Mouse (Mus musculus): ENCODE results near the gene Mfap1b.
"Not testable (repeated sequence)": the region's sequence is repeated elsewhere in the genome, so short reads cannot be mapped to it uniquely, and the experiment has no call there.

Gene Mfap1b

DNA sequence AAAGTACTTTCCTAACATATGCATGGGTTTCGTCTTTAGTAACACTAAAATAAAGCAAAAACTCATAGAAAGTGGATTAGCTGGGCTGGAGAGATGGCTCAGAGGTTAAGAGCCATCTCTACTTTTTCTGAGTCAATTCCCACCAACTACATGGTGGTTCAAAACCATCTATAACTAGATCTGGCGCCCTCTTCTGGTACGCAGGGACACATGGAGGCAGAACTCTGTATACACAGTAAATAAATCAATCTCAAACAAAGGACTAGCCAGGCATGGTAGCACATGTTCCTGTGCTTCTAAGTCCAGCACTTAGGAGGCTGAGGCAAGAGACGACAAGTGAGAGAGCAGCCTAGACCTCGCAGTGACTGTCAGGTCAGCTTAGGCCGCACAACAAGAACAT, 4.9 kb downstream of the Mfap1b start:
- DNase-seq = not testable (repeated sequence)

DNA sequence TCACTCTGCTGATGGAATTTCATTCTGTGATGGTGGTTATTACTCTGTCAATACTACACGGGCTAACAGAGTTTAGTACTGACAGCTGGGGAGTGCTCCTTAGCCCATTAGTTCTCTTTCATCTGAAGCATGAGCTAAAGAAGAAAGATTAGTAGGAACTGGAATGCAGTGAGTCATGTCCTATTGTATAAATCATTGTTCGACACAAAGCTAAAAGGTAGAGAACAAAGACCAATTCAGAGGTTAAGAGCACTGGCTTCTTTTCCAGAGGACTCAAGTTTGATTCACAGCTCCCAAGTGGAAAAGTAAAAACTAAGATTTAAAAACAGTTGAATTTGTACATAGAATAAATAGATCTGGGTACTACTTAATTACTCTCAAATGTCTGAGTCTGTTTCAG, 13.8 kb downstream of the Mfap1b start:
- no peak for DNase-seq

- peak; percentile 91 to 92 for DNase-seq
These were observed 16.9 kb downstream of the Mfap1b start, which contains the start of gene Serinc4 for GRCm38 (mm10) chr2:121456692-121457642. Gene Serinc4, minus strand, starts transcription at chr2:121456781.

GRCm38 (mm10) chr2:121455534-121455933, 18.3 kb downstream of the Mfap1b start:
- no peak for DNase-seq

GRCm38 (mm10) chr2:121453917-121454316, 19.9 kb downstream of the Mfap1b start:
- no peak for DNase-seq

DNA sequence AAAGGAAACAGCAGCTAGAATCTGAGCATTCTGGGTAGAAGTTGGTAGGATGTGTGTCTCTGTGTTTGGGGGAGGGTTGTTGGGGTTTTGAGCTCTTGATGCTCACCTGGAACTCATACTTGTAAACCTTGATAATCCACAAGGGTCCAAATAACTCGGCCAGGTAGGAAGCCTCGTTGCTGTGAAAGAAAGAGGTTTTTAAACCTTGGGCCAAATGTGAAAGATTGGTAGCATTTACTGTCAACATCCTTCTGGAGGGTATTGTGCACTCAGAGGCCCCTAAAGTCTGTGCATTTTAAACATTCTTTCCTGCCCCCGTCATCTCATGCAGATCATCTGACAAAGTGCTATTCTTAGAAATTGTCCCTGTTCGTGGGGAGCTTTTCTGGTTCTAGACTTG, 20.9 kb downstream of the Mfap1b start, which contains the start of gene Hypk:
Hypk (plus strand) TSS at position 301 of the 400 bp plus-strand sequence.
- DNase-seq = no peak

DNA sequence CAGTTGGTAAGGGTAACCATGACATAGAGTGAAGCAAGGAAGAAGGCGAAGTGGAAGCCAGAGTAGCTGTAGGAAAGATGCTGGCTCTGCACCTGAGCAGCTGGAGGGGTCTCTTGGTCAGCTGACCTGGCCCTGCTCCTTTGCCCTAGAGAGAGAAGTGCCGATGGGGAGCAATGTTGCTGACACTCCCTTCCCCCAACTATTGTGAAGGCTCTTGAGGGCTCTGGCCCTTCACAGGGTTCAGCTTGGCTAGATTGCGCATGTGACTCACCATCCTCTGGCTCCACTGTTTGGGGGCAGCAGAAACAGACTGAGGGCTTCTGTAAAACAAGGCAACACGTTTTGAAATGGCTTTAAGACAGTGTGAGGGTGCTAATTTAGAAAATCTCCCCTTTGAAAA, 21.5 kb downstream of the Mfap1b start:
- no peak for DNase-seq

GRCm38 (mm10) chr2:121450093-121450492, 23.8 kb downstream of the Mfap1b start:
- peak in 1 of 2 experiments; percentile 24 for DNase-seq

GRCm38 (mm10) chr2:121449545-121450011, 24.3 kb downstream of the Mfap1b start:
- DNase-seq = no peak

- peak; percentile 100 for DNase-seq
These were observed 24.9 kb downstream of the Mfap1b start, which contains the start of gene Serf2 for GRCm38 (mm10) chr2:121448739-121449535. Gene Serf2, plus strand, starts transcription at chr2:121449195.

GRCm38 (mm10) chr2:121448136-121448535, 25.7 kb downstream of the Mfap1b start:
- peak; percentile 44 to 52 for DNase-seq

DNA sequence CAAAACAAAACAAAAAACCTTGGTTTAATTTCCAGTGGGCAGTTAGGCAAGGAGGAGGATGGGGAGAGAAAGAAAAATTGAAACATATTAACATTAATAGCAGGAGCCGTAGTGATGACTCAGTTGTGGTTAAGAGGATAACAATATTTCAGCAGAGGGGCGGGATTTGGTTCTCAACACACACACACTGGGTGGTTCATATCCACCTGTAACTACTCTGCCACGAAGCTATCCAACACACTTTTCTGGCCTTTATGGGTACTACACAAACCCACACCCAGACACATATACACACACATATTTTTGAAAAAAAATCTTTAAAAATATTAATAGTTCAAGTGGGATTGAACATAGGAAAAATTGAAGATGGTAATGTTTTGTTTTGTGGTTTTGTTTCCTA, 26.9 kb downstream of the Mfap1b start:
- no peak for DNase-seq

GRCm38 (mm10) chr2:121446506-121446905, 27.4 kb downstream of the Mfap1b start:
- DNase-seq = no peak

DNA sequence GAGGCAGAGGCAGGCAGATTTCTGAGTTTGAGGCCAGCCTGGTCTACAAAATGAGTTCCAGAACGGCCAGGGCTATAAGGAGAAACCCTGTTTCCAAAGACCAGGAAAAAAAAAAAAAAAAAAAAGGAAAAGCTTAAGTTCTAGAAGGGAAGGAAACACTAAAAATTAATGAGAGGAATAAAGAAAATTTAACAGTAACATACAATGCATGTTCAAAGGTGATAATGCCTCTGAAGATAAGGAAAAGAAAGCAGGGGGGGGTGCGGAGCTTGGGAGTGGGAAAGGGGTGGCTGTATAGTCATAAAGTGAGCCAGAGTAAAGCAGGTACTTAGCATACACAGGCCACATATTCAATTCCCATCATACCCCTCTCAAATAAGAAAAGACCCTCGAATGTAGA, 28.8 kb downstream of the Mfap1b start:
- DNase-seq = no peak

DNA sequence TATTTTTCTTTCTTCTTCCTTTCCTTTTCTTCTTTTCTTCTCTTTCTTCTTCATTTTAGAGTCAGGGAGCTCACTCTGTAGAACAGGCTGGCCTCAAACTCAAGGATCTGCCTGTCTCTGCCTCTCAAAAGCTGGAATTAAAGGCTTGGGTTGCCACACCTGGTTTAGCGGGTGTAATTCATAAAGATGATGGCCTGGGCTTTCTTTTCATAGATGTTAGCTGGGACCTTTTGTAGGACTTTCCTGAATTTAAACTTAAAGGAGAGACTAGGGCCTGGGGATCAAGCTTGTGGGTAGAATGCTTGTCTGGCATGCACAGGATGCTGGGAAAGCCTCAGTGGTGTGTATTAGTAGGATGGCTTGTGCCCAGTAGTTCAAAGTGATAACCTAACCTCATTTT, 29.7 kb downstream of the Mfap1b start, which contains the start of gene Ell3:
Ell3 (minus strand) TSS at position 101 of the 400 bp plus-strand sequence.
- DNase-seq = no peak

- DNase-seq = no peak
These were observed 30.9 kb downstream of the Mfap1b start for GRCm38 (mm10) chr2:121443068-121443349.

GRCm38 (mm10) chr2:121442259-121443067, 31.4 kb downstream of the Mfap1b start:
- peak; percentile 88 for DNase-seq

DNA sequence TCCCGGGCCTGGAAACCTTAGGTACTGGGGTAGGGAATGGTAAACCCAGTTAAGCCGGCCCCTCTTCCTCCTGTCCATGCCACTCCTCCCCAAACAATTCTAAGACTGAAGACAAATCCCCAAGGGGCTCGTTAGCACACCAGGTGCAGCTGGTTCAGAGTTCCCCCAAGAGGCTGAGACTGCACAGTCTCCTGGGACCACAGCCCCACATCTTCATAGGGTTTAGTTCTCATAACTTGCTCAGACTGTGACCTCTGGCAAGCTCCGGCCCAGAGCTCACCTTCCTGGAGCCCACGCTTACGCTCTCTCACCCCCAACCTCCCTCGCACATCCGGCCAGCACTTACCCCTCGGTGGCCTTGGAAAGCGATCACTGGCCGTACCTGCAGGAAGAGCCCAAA, 32.1 kb downstream of the Mfap1b start:
- peak; percentile 77 to 80 for DNase-seq

- no peak for DNase-seq
These were observed 32.8 kb downstream of the Mfap1b start for GRCm38 (mm10) chr2:121440834-121441605.

DNA sequence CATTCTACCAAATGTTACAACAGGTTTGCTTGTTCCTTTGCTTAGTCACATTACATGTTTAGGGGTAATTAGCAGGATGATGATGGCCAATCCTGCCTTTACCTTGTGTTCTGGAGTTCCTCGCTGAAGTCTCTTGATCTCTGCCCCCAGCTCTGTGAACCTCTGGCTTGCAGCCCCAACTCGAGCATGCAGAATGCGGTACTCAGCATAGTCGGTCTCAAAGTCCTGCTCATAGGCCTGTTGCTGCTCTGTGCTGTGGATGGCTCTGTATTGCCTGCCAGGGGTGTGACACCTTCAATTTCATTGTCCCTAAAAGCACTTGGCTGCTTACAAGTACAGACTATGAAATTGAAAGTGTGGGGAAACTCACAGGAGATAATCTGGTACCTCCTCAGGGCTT, 34.1 kb downstream of the Mfap1b start:
- no peak for DNase-seq

DNA sequence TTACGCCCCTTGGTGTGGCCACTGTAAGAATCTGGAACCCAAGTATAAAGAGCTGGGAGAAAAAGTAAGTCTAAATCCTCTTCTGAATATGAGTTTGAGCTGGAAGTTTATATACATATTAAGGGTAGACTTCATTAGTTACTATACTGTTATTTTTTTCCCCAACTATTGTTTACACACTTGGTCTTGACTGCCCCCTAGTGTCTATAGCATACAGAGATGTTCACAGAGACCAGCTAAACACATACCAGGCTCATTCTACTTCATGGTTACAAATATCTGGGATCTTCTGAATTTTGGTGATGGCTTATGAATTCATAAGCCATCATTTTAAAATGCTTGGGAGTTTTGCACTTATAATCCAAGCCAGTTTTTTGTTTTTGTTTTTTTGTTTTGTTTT, 39.0 kb downstream of the Mfap1b start:
- DNase-seq = peak; percentile 29 to 44

DNA sequence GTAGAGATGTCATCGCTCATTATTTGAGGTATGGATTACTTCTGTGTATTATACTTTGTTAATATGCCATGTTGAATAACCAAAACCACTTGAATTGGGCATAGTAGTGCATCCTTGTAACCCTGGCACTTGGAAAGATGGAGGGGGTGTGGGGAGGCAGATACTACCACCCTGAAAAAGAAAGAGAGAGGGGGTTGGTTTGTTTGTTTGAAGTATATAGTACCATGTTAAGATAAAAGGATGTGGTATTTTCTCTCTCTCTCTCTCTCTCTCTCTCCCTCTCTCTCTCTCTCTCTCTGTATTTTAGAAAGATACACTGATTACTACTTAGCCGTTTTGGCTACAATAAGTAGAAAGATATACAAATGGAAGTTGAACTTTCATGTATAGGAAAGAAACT, 48.0 kb downstream of the Mfap1b start:
- no peak for DNase-seq
